Mouse (Mus musculus): Measurements from ENCODE around the gene Thegl. TPM values are rescaled to one million over a fixed set of nuclear protein-coding genes. Genes with fewer than 3 reads are reported as not detected.
A peak's percentile ranks its signal among the peaks of the same experiment; 100 is the strongest.

Thegl gene
- total RNA-seq, 2 experiments from 2014 or later: not detected

DNA sequence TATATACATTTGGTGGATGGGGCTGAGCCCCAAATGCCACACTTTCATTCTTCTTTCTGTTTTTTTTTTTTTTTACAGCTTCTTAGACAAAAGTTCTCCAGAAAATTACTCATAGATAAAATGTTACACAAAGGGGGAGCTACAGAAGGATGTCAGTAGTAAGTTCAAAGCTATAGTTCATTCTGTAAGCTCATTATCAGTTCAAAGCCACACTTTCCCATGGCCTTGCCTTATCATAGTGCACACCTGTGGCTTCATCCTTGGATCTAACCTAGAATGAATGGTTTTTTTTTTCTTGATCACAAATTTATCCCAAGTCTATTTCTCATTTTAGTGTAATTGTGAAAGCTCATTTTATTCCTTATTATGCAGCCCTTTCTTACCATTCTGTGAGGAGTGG is 23.6 kb downstream of the Thegl start:
- intact Hi-C loops (cut with DNase I): no loop called here
- DNase-seq: no peak

GRCm38 (mm10) chr5:77044362-77044761 is 28.5 kb downstream of the Thegl start:
- intact Hi-C loops (cut with DNase I): no loop called here
- DNase-seq: no peak

DNA sequence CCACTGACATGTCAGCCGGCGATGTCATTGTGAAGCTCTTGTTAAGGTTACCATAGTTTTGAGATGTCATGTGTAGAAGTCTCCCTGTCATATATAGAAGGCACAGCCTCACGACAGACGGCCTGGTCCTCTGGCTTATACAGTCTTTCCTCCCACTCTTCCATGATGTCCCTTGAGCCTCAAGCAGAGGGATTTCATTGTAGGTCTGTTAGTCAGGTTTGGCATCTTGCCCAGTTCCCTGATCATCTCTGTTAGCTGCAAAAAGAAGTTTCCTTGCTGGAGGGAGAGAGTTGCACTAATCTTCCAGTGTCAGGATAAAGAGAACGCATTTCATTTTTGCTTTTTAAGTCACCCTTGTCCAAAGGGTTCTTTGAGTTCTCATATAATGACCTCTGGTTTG is 36.8 kb downstream of the Thegl start:
- DNase-seq: no peak
- intact Hi-C loops (cut with DNase I): no loop called here

DNA sequence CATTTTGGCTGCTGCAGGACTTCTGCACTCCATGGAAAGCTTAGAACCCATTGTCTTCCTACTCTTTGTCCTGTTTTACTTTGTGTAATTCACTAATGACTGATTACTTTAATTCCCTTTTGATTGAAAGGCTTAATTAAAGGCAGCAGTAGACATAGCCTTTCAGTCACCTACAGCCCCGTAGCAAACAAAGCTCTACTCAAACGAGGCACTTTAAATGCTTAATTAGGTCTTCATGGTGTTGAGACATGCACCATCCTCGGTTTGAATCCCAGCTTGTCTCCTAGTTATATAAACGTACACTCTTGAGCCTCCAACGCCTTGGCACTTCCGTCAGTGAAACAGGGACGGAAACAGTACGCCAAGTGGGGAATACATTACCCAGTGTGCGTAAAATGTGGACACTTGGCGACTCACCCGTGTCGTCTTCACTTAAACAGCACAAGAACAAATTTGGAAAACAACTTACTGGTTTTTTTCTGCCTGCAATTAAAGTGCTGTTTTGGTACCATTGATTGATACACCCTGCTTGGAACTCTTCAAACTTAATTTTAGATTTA is 41.1 kb downstream of the Thegl start:
- no peak for DNase-seq
- intact Hi-C loops (cut with DNase I): no loop called here

GRCm38 (mm10) chr5:77060363-77060762 is 44.5 kb downstream of the Thegl start:
- intact Hi-C loops (cut with DNase I): no loop called here
- DNase-seq: no peak

DNA sequence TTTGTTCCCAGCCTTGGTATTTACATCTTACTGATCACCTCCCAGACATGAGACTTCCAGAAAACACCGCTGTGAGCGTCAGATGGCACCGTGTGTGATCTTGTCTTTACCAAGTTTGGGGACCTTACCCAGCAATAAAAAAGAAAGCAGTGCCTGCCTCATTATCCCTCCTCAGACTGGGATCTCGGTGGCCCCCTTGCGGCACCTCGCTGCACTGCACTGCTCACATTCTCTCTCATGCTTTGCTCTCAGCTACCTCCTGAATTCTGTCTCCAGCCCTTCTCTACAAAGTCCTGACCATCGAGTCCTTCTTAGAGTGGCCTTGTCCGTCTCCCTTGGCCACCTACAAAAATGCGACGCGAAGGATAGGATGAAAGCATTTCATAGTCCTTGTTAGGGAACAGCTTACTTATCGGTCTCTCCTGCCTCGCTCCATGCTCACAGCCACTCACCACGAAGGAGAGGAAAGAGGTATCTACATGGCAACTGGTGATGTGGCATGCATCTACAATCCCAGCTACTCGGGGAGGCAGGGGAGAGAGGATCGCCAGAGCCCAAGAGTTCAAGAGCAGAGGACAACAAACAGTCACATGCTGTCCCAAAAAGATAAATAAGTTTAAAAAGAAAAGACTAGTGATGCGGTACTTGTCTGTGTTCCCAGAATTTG is 45.7 kb downstream of the Thegl start:
- peak; percentile 53 to 82 for DNase-seq
- intact Hi-C loops (cut with DNase I): no loop called here

GRCm38 (mm10) chr5:77067321-77067720 is 51.5 kb downstream of the Thegl start:
- intact Hi-C loops (cut with DNase I): no loop called here
- DNase-seq: no peak

- DNase-seq: no peak
- intact Hi-C loops (cut with DNase I): no loop called here
These were observed 55.2 kb downstream of the Thegl start for GRCm38 (mm10) chr5:77070987-77071386.

GRCm38 (mm10) chr5:77071626-77072025 is 55.8 kb downstream of the Thegl start:
- no peak for DNase-seq
- intact Hi-C loops (cut with DNase I): no loop called here

DNA sequence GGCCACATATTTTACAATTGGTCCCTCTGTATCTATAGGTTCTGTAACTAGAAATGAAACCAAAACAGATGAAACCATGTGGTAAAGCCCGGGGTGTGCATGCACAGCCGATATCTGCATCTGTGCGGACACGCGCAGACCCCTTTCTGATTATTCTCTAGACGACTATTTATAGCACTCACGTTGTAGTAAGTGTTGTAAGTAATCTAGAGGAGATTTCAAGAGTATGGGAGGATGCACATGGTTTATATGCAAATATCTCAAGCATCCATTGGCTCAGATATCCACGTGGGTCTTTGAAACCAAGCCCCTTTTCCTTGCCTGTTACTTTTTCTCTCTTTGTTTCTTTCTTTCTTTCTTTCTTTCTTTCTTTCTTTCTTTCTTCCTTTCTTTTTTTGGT is 58.0 kb downstream of the Thegl start:
- intact Hi-C loops (cut with DNase I): no loop called here
- DNase-seq: no peak

DNA sequence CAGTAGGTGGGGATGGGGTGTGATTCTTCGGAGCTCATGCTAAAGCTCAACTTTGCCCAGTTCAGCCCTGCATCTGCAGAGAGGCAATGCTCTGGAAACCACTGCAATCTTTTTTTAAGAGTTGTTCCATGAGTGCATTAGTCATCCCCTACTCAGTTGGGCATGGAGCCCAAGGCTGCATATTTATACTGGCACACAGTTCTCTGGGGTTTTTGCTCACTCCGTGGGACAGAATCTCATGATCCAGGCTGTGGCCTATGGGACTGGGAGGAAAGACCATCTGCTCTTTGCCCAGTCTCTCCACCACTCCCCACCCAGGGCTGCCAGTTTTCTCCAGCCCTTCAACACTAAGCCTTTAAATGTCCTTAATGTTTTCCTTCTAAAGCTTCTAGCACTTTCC is 59.1 kb downstream of the Thegl start:
- DNase-seq: peak; percentile 58 to 63
- intact Hi-C loops (cut with DNase I): no loop called here

- intact Hi-C loops (cut with DNase I): no loop called here
- DNase-seq: no peak
These were observed 60.1 kb downstream of the Thegl start for GRCm38 (mm10) chr5:77075951-77076350.

DNA sequence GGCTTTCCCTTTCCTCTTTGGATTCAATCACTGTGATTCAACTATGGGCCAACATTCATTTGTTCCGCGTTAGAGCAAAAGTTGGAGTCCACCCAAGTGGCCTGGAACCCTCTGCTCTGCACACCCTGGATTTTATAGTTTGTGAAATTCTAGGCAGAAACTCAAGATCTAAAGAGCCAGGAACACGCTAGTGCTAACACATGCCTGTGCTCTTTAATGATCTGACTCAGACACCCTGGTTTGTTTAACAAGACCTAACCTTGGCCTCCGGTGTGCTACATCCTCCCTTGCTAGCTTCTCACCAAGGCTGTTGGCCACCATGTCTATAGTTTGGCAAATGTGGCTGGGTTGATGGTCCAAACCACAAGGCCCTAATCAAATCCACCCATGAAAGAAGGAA is 64.9 kb downstream of the Thegl start:
- intact Hi-C loops (cut with DNase I): loop anchor here (5.0 kb wide), 1 partner anchor 83 kb away; no protein-coding TSS in a partner anchor
- peak in 1 of 2 experiments; percentile 25 for DNase-seq

GRCm38 (mm10) chr5:77082735-77083134 is 66.9 kb downstream of the Thegl start:
- no peak for DNase-seq
- intact Hi-C loops (cut with DNase I): loop anchor here (5.0 kb wide), 1 partner anchor 85 kb away; no protein-coding TSS in a partner anchor

DNA sequence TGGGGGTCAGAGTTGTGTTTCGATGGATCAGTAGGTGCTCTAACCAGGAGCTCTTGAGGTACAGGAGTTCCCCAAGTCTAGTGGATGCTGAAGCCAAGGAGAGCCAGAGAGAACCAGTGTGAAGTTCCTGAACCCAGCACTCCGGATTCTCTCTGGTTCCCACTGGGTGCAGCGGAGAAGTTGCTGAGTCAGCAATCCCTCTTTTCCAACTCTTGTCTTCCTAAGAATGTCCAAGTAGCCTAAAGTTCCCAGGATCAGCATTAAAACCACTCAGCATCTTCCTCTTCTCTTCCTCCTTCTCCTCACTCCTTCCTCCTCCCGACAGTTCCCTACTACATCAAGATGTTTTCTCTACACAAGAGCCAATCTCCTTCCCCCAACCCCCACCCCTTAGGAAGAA is 68.6 kb downstream of the Thegl start:
- intact Hi-C loops (cut with DNase I): loop anchor here (5.0 kb wide), 1 partner anchor 87 kb away; no protein-coding TSS in a partner anchor
- no peak for DNase-seq

DNA sequence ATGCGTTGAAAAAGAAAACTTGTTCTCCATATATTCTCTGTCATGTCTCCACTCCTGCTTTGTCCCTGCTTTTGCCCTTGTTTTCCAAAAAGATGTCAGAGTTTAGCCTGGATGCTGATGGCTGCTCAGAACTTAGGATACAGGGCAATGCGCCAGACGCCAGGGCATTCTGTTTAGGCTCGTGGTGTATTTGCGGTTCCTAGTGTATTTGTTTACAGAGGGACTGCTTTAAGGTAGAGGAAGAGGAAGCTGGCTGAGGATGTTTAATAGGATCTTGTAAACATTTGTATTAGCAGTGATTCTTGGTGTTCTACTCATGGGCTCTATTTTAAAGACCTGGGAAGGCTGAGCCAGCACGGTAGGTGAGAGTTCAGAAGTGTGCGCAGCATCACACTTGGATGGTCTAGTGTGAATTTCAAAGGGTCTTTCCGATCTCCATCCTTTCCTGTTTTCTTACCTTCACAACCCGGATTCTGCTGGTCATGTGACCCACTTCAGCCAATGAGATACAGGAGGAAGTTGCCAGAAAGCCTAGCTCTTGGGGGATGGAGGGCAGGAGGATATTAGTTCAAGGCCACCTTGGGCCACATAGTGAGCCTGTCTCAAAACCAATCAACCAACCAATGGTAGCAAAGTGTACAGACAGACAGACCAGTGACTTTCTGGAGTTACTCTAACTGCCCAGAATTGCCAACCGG is 70.1 kb downstream of the Thegl start:
- no peak for DNase-seq
- intact Hi-C loops (cut with DNase I): loop anchor here (5.0 kb wide), 1 partner anchor 131 kb away; no protein-coding TSS in a partner anchor

DNA sequence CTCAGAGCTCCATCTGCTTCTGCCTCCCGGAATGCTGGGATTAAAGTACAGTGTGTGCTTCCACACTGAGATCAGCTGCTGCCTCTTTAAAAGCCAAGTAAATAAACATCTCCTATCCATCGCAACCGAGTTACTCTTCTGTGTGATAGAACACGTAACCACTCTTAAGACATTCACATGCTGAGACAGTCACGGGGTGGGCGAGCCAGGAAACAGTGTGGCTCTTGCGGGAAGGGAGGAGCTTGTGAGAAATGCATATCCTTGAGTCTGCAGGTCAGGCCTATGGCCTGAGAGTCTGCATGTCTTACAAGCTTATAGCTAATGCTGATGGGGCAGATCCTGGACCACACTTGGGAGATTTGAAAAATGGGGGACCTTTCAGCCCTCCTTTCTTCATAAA is 70.7 kb downstream of the Thegl start:
- no peak for DNase-seq
- intact Hi-C loops (cut with DNase I): loop anchor here (5.0 kb wide), 1 partner anchor 131 kb away; no protein-coding TSS in a partner anchor

DNA sequence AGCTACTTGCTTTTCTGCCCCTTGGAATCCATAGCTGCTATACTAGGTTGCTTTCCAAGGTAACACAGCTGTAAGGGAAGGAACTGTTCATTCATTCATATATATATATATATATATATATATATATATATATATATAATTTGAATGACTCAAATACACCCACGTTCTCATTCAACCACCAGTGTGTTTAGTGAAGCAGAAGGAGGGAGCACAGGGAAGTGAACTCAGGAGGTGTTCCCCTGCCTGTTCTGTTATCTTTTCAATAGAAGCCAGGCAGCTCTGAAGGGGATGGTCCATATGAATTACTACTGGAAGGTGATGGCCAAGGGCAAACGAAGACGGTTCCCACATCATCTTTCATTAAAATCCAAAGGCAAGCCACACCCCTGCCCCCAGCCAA is 71.3 kb downstream of the Thegl start:
- intact Hi-C loops (cut with DNase I): loop anchor here (5.0 kb wide), 1 partner anchor 130 kb away; no protein-coding TSS in a partner anchor

GRCm38 (mm10) chr5:77089294-77089693 is 73.5 kb downstream of the Thegl start:
- peak; percentile 58 to 69 for DNase-seq
- intact Hi-C loops (cut with DNase I): loop anchor here (1.0 to 5.0 kb wide), 2 partner anchors 81 to 128 kb away; no protein-coding TSS in a partner anchor

More for the DNA sequence above, 71.3 kb downstream of the Thegl start:
- DNase-seq: no peak

GRCm38 (mm10) chr5:77089901-77090300 is 74.1 kb downstream of the Thegl start:
- DNase-seq: no peak
- intact Hi-C loops (cut with DNase I): loop anchor here (1.0 to 5.0 kb wide), 3 partner anchors 42 to 127 kb away; no protein-coding TSS in a partner anchor

DNA sequence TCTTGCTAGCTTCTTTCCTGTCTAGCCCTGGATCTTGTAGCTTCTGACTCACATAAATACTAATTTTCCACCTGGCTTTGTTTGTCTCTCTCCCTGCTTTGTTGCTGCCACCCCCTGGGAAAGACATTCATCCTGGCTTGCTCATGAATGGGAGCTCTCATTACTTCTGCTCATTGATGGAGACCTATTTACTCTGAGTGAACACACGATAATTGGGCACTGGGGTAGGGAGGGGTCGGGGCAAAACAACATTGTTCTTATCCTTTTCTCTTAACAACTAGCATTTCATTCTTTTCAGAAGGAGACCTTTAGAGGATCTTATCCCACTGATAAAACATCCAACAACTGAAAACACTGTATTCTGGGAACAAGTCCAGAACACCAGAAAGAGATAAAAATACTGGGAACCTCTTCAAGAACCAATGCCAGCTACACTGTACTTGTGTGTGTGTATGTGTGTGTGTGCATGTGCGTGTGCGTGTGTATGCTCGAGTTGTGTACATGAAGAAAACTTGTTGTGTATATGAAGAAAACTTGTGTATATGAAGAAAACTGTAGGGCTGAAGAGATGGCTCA is 74.8 kb downstream of the Thegl start:
- no peak for DNase-seq
- intact Hi-C loops (cut with DNase I): loop anchor here (5.0 kb wide), 1 partner anchor 42 kb away; no protein-coding TSS in a partner anchor
